Mouse (Mus musculus): ENCODE data around the gene Prkg1. TPM values are rescaled to one million over a fixed set of nuclear protein-coding genes. Genes with fewer than 3 reads are reported as not detected.

Gene Prkg1
- polyA plus RNA-seq, 1 experiment from 2014 or later: 4.9 TPM

DNA sequence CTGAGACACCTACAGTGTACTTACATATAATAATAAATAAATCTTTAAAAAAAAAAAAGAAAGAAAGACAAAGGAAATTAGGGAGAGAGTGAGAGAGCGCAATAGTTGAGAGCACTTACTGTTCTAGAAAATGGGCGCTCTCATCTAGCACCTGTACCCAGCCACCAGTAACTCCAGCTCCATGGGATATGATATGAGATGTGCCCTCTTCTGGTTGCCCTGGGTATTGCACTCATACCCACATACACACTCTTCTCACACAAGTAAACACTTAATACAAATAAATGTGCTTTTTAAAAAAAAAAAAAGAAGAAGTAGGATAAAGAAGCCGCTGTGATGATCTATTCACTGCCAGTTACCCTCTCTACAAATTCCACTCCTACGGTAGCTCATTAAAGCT, 718.2 kb downstream of the Prkg1 start:
- WGBS: 97% methylated on average over 4 of the region's 4 CpGs
- no peak overlapping the region for H3K4me3 ChIP-seq (ENCODE audit: low read depth, low read length)
- no peaks in the 10 kb centered on the region for H3K27me3 ChIP-seq (ENCODE audit: control insufficient read depth, insufficient read depth, low read depth, low read length)
- H3K4me2 ChIP-seq (ENCODE audit: low read length): no peak overlapping the region
- H3K36me3 ChIP-seq (ENCODE audit: control insufficient read depth, insufficient read depth, low read length): no peaks in the 10 kb centered on the region
- no peaks in the 10 kb centered on the region for H3K4me1 ChIP-seq (ENCODE audit: control insufficient read depth, insufficient read depth, low read length)
- ATAC-seq: no peak
- H3K27ac ChIP-seq (ENCODE audit: low read length): no peak overlapping the region
- H3K9me3 ChIP-seq (replicated peaks; ENCODE audit: control insufficient read depth, low read length, poor library complexity, severe bottlenecking): no peaks in the 10 kb centered on the region
- H3K9ac ChIP-seq (ENCODE audit: low read depth, low read length): no peak overlapping the region

DNA sequence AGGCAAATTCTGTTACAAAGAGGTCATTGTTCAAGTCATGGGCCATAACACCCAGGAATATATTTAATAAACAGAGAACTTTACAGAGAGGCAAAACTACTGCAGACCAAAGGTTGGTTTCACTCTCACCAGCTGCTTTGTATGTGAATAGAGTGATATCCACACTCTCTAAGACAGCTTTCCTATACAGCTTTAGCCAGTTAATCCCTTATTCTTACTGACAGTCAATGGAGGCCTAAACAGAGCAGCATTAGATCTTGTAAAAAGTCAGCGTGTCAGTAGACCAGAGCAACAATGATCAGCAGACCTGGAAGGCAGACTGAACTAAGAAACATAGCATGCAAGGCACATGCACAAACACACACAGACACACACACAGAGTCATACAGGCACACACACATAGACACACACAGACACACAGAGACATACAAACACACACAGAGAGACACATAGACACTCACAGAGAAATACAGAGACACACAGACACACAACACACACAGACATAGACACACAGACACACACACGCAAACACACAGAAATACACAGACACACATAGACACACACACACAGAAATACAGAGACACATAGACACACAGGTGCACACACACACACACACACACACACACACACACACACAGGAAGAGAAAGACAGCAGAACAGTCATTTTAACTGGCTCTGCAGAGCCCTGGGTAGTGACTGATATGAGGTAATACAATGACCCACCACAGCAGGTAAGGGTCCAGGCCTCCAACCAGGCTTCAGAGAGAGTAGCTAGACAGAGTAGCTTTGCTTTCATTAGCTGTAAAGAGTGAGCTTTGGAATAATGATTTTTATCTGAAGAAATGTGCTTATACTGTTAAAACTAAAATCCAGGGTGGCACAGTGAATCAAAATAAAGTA, 723.6 kb downstream of the Prkg1 start:
- Histone ChIP-seq H3K4me2 (ENCODE audit: low read length) (no peak overlapping the region), H3K27ac (ENCODE audit: low read length) (no peak overlapping the region), H3K27me3 (ENCODE audit: control insufficient read depth, insufficient read depth, low read depth, low read length) (no peaks in the 10 kb centered on the region), H3K4me1 (ENCODE audit: control insufficient read depth, insufficient read depth, low read length) (no peaks in the 10 kb centered on the region), H3K9me3 (replicated peaks; ENCODE audit: control insufficient read depth, low read length, poor library complexity, severe bottlenecking) (no peaks in the 10 kb centered on the region), H3K36me3 (ENCODE audit: control insufficient read depth, insufficient read depth, low read length) (no peaks in the 10 kb centered on the region), H3K9ac (ENCODE audit: low read depth, low read length) (no peak overlapping the region), H3K4me3 (ENCODE audit: low read depth, low read length) (no peak overlapping the region)
- ATAC-seq: no peak
- 60% methylated on average over 2 of the region's 2 CpGs for WGBS

DNA sequence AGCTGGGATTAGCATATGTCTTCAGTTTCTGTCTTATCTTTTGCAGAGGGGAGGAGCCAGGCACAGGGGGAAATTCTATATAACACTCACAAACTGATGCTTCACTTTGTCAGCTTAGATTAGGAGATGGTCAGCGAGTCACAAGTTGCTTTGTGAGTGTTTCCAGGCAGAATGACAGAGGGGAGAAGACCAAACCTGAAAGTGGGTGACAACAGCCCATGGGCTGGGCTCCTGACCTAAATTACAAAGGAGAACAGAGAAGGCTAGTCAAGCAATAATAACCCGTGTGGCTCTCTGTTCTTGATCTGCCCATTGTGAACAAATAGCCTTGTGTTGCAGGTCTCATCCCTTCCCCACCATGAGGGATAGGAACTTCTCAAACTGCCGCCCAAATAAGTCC, 725.9 kb downstream of the Prkg1 start:
- ATAC-seq: no peak
- 83% methylated on average over 3 of the region's 3 CpGs for WGBS

DNA sequence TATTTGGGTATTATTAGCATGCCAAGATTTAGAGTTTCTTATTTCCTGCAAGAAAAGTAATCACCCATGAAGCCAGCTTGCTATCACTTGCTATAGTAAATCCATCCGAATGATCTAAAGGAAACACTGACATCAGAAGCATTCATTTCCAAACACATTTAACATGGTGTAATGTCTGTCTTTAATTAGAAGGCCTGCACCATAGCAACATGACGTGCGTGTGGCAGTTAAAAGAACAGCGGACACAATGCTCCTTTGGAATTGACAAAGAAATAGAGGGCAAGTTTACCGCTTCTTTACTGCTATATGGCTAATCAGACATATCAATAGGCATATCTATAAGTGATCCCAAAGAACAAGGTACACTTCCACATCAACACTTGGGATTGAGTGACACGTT, 733.2 kb downstream of the Prkg1 start:
- H3K27me3 ChIP-seq (ENCODE audit: control insufficient read depth, insufficient read depth, low read depth, low read length): no peaks in the 10 kb centered on the region
- H3K4me3 ChIP-seq (ENCODE audit: low read depth, low read length): no peak overlapping the region
- ATAC-seq: no peak
- H3K4me1 ChIP-seq (ENCODE audit: control insufficient read depth, insufficient read depth, low read length): no peaks in the 10 kb centered on the region
- H3K36me3 ChIP-seq (ENCODE audit: control insufficient read depth, insufficient read depth, low read length): no peaks in the 10 kb centered on the region
- 52% methylated on average over 6 of the region's 6 CpGs for WGBS
- no peak overlapping the region for H3K27ac ChIP-seq (ENCODE audit: low read length)
- H3K4me2 ChIP-seq (ENCODE audit: low read length): no peak overlapping the region
- no peaks in the 10 kb centered on the region for H3K9me3 ChIP-seq (replicated peaks; ENCODE audit: control insufficient read depth, low read length, poor library complexity, severe bottlenecking)
- no peak overlapping the region for H3K9ac ChIP-seq (ENCODE audit: low read depth, low read length)

More for the DNA sequence above, 725.9 kb downstream of the Prkg1 start:
- no peak overlapping the region for H3K4me2 ChIP-seq (ENCODE audit: low read length)
- H3K36me3 ChIP-seq (ENCODE audit: control insufficient read depth, insufficient read depth, low read length): no peaks in the 10 kb centered on the region
- H3K27ac ChIP-seq (ENCODE audit: low read length): no peak overlapping the region
- no peak overlapping the region for H3K4me3 ChIP-seq (ENCODE audit: low read depth, low read length)
- H3K9ac ChIP-seq (ENCODE audit: low read depth, low read length): no peak overlapping the region
- H3K9me3 ChIP-seq (replicated peaks; ENCODE audit: control insufficient read depth, low read length, poor library complexity, severe bottlenecking): no peaks in the 10 kb centered on the region
- no peaks in the 10 kb centered on the region for H3K27me3 ChIP-seq (ENCODE audit: control insufficient read depth, insufficient read depth, low read depth, low read length)
- H3K4me1 ChIP-seq (ENCODE audit: control insufficient read depth, insufficient read depth, low read length): no peaks in the 10 kb centered on the region

DNA sequence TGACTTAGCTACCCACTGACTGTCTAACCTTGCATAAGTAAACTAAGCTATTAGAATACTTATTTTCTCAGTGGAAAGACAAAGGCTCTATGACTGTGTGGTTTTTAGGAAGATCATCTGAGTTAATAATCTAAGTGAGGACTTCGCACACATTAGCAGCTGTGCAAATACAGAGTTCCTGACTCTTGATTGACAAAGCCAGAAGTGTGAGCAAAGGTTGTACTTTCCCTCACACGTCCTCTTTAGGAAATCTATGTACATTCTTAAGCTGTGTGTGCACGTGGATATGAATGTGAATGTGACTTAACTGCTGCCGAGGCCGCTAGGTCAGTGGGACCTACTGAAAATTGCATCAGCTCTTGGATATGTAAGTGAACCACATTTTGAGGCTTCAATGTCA, 738.0 kb downstream of the Prkg1 start:
- ATAC-seq: no peak
- Histone ChIP-seq H3K36me3 (ENCODE audit: control insufficient read depth, insufficient read depth, low read length) (no peaks in the 10 kb centered on the region), H3K4me1 (ENCODE audit: control insufficient read depth, insufficient read depth, low read length) (no peaks in the 10 kb centered on the region), H3K9ac (ENCODE audit: low read depth, low read length) (no peak overlapping the region), H3K27me3 (ENCODE audit: control insufficient read depth, insufficient read depth, low read depth, low read length) (no peaks in the 10 kb centered on the region), H3K4me2 (ENCODE audit: low read length) (no peak overlapping the region), H3K27ac (ENCODE audit: low read length) (no peak overlapping the region), H3K9me3 (replicated peaks; ENCODE audit: control insufficient read depth, low read length, poor library complexity, severe bottlenecking) (no peaks in the 10 kb centered on the region), H3K4me3 (ENCODE audit: low read depth, low read length) (no peak overlapping the region)
- 82% methylated on average over 5 of the region's 5 CpGs for WGBS

DNA sequence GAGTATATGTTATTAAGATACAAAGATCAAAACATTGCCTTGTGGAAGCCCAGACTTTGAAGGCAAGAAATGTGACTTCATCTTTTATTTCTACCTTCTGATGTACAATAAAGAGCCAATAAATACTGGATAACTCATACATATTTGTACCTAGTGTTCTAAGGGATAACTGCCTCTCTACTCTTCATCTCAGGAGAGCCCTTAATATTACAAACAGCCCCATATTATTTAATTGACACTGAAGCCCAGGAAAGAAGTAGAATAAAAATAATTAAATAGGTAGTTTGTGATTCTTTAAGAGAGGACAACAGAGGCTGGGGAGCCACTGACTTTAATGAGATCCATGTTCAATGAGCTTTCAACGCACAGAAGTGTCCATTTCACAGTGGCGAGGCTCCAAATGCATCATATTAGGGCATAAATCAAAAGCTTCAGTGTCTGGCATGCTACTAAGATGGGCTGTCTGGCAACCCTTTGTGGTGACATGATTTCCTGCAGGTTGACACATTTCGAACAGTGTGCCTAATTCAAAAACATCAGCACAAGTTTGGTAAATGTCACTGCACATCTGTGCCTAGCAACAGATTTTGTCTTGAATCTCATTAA, 753.2 kb downstream of the Prkg1 start:
- ATAC-seq: no peak
- Histone ChIP-seq H3K27ac (ENCODE audit: low read length) (no peak overlapping the region), H3K4me3 (ENCODE audit: low read depth, low read length) (no peak overlapping the region), H3K27me3 (ENCODE audit: control insufficient read depth, insufficient read depth, low read depth, low read length) (no peaks in the 10 kb centered on the region), H3K9ac (ENCODE audit: low read depth, low read length) (no peak overlapping the region), H3K9me3 (replicated peaks; ENCODE audit: control insufficient read depth, low read length, poor library complexity, severe bottlenecking) (no peaks in the 10 kb centered on the region), H3K36me3 (ENCODE audit: control insufficient read depth, insufficient read depth, low read length) (no peaks in the 10 kb centered on the region), H3K4me2 (ENCODE audit: low read length) (no peak overlapping the region), H3K4me1 (ENCODE audit: control insufficient read depth, insufficient read depth, low read length) (no peaks in the 10 kb centered on the region)
- 72% methylated on average over 3 of the region's 3 CpGs for WGBS

DNA sequence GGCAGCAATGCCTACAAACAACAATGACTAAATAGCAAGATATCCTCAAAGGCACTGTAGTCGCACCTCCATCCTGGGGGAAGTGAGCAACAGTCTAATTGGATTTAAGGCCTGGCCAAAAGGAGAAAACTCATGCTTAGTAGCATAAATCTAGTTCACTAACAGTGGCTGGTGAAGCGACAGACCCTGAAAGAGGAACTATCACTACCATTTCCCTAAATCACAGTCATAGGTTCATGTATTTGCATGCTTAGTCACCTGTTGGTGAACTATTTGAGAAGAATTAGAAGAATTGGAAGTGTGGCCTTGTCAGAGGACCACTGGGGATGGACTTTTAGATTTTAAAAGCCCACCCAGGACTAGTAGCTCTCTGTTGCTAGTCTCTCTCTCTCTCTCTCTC, 766.3 kb downstream of the Prkg1 start:
- no peaks in the 10 kb centered on the region for H3K36me3 ChIP-seq (ENCODE audit: control insufficient read depth, insufficient read depth, low read length)
- H3K9me3 ChIP-seq (replicated peaks; ENCODE audit: control insufficient read depth, low read length, poor library complexity, severe bottlenecking): no peaks in the 10 kb centered on the region
- no peaks in the 10 kb centered on the region for H3K27me3 ChIP-seq (ENCODE audit: control insufficient read depth, insufficient read depth, low read depth, low read length)
- no peak for ATAC-seq
- no peak overlapping the region for H3K9ac ChIP-seq (ENCODE audit: low read depth, low read length)
- no peak overlapping the region for H3K27ac ChIP-seq (ENCODE audit: low read length)
- H3K4me2 ChIP-seq (ENCODE audit: low read length): no peak overlapping the region
- WGBS: 91% methylated on average over 2 of the region's 2 CpGs
- no peaks in the 10 kb centered on the region for H3K4me1 ChIP-seq (ENCODE audit: control insufficient read depth, insufficient read depth, low read length)
- no peak overlapping the region for H3K4me3 ChIP-seq (ENCODE audit: low read depth, low read length)

DNA sequence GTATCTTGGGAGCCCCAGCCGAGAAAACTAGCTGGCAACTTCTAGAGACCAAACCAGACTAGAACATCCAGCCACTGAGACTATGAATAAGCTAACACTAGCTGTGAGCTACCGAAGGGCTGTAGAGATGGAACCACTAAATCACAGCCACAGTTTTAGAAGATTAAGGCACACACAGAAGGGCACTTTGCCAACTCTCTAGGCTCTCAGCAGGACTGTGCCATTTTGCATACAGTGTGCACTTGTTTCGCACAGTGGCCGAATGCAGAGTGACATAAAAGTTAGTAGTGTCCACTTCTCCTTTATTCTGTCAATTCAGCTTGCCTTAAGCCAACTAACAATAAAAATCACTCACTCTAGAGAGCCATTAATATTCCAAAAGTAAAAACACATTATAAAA, 774.4 kb downstream of the Prkg1 start:
- H3K9ac ChIP-seq (ENCODE audit: low read depth, low read length): no peak overlapping the region
- no peaks in the 10 kb centered on the region for H3K27me3 ChIP-seq (ENCODE audit: control insufficient read depth, insufficient read depth, low read depth, low read length)
- no peak overlapping the region for H3K4me2 ChIP-seq (ENCODE audit: low read length)
- ATAC-seq: no peak
- H3K4me1 ChIP-seq (ENCODE audit: control insufficient read depth, insufficient read depth, low read length): no peaks in the 10 kb centered on the region
- H3K4me3 ChIP-seq (ENCODE audit: low read depth, low read length): no peak overlapping the region
- no peaks in the 10 kb centered on the region for H3K36me3 ChIP-seq (ENCODE audit: control insufficient read depth, insufficient read depth, low read length)
- 56% methylated on average over 4 of the region's 4 CpGs for WGBS
- no peak overlapping the region for H3K27ac ChIP-seq (ENCODE audit: low read length)
- H3K9me3 ChIP-seq (replicated peaks; ENCODE audit: control insufficient read depth, low read length, poor library complexity, severe bottlenecking): no peaks in the 10 kb centered on the region

DNA sequence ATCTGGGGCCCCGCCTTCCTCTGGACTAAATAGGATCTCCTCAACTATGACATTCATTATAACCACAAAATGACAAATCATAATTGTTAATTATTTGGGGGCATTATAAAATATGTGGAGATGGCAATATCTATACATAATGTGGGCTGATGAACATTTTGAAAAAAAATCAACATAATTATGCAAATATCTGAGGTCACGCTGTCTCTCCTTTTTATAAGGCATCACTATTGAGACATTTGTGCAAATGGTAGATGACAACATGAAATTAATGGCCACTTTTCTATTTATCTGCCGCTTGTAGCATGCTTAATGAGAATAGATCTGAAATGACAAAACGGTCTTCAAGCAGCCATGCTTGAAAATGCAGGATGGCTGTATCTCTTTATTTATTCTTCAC, 782.4 kb downstream of the Prkg1 start:
- Histone ChIP-seq H3K36me3 (ENCODE audit: control insufficient read depth, insufficient read depth, low read length) (no peaks in the 10 kb centered on the region), H3K4me3 (ENCODE audit: low read depth, low read length) (no peak overlapping the region), H3K9ac (ENCODE audit: low read depth, low read length) (no peak overlapping the region), H3K27ac (ENCODE audit: low read length) (no peak overlapping the region), H3K4me1 (ENCODE audit: control insufficient read depth, insufficient read depth, low read length) (no peaks in the 10 kb centered on the region), H3K27me3 (ENCODE audit: control insufficient read depth, insufficient read depth, low read depth, low read length) (no peaks in the 10 kb centered on the region), H3K9me3 (replicated peaks; ENCODE audit: control insufficient read depth, low read length, poor library complexity, severe bottlenecking) (no peaks in the 10 kb centered on the region), H3K4me2 (ENCODE audit: low read length) (no peak overlapping the region)
- WGBS: 81% methylated on average over 4 of the region's 4 CpGs
- no peak for ATAC-seq
